Mouse (Mus musculus): ENCODE measurements around the gene Pomp.

Pomp gene

GRCm38 (mm10) chr5:147860449-147861261 lies at the start of gene Pomp:
Pomp (plus strand) TSS chr5:147860461.
- DNase-seq (ENCODE audit: low read depth, low spot score): peak; percentile 81

GRCm38 (mm10) chr5:147812255-147813040 lies 47.8 kb upstream of the Pomp start:
- no peak for DNase-seq (ENCODE audit: low read depth, low spot score)

- no peak for DNase-seq (ENCODE audit: low read depth, low spot score)
Measured at GRCm38 (mm10) chr5:147814971-147815370, 45.3 kb upstream of the Pomp start.

GRCm38 (mm10) chr5:147815592-147815991 lies 44.7 kb upstream of the Pomp start:
- DNase-seq (ENCODE audit: low read depth, low spot score): no peak

- no peak for DNase-seq (ENCODE audit: low read depth, low spot score)
Measured at GRCm38 (mm10) chr5:147816465-147816864, 43.8 kb upstream of the Pomp start.

GRCm38 (mm10) chr5:147817747-147818496 lies 42.3 kb upstream of the Pomp start:
- DNase-seq (ENCODE audit: low read depth, low spot score): no peak

- DNase-seq (ENCODE audit: low read depth, low spot score): no peak
Measured at GRCm38 (mm10) chr5:147818866-147819265, 41.4 kb upstream of the Pomp start.

- no peak for DNase-seq (ENCODE audit: low read depth, low spot score)
Measured at GRCm38 (mm10) chr5:147819895-147820294, 40.4 kb upstream of the Pomp start.

- no peak for DNase-seq (ENCODE audit: low read depth, low spot score)
Measured at GRCm38 (mm10) chr5:147824021-147824605, 36.1 kb upstream of the Pomp start.

- DNase-seq (ENCODE audit: low read depth, low spot score): no peak
Measured at GRCm38 (mm10) chr5:147825375-147825969, 34.8 kb upstream of the Pomp start.

GRCm38 (mm10) chr5:147826091-147826490 lies 34.2 kb upstream of the Pomp start:
- DNase-seq (ENCODE audit: low read depth, low spot score): no peak

GRCm38 (mm10) chr5:147826546-147826945 lies 33.7 kb upstream of the Pomp start:
- DNase-seq (ENCODE audit: low read depth, low spot score): no peak

GRCm38 (mm10) chr5:147828846-147829245 lies 31.4 kb upstream of the Pomp start:
- no peak for DNase-seq (ENCODE audit: low read depth, low spot score)

GRCm38 (mm10) chr5:147832842-147833241 lies 27.4 kb upstream of the Pomp start:
- DNase-seq (ENCODE audit: low read depth, low spot score): no peak

- no peak for DNase-seq (ENCODE audit: low read depth, low spot score)
Measured at GRCm38 (mm10) chr5:147834841-147835500, 25.3 kb upstream of the Pomp start.

- DNase-seq (ENCODE audit: low read depth, low spot score): no peak
Measured at GRCm38 (mm10) chr5:147839418-147839817, 20.8 kb upstream of the Pomp start.

GRCm38 (mm10) chr5:147843340-147843739 lies 16.9 kb upstream of the Pomp start:
- DNase-seq (ENCODE audit: low read depth, low spot score): no peak

- DNase-seq (ENCODE audit: low read depth, low spot score): no peak
Measured at GRCm38 (mm10) chr5:147845319-147845718, 14.9 kb upstream of the Pomp start.

- DNase-seq (ENCODE audit: low read depth, low spot score): no peak
Measured at GRCm38 (mm10) chr5:147847361-147847760, 12.9 kb upstream of the Pomp start.

GRCm38 (mm10) chr5:147848164-147848863 lies 11.9 kb upstream of the Pomp start:
- no peak for DNase-seq (ENCODE audit: low read depth, low spot score)

Measured in telencephalon, adult 2 months (tissue).